Mouse (Mus musculus) brown adipose tissue, adult 24 weeks (tissue): ENCODE data around the gene Glrb. TPM values are rescaled to one million over a fixed set of nuclear protein-coding genes. Genes with fewer than 3 reads are reported as not detected.
A peak's percentile ranks its signal among the peaks of the same experiment; 100 is the strongest.

Source experiments
- H3K27ac ChIP-seq: fragments of 200-500 bp; replicated peaks from 2 replicates; pipeline ENCODE4 v1.5.1; 2012; ENCODE audit warnings: low read depth, mild to moderate bottlenecking, low read length
- H3K4me1 ChIP-seq: fragments of 200-500 bp; 2 replicates; pipeline ENCODE4 v1.6.1; 2012; ENCODE audit warnings: low read length, mixed read lengths; ENCODE audit not compliant: control insufficient read depth, insufficient read depth, insufficient read length
- H3K4me3 ChIP-seq: fragments of 200-500 bp; 2 replicates; pipeline ENCODE4 v1.5.1; 2012; ENCODE audit warnings: low read depth, mild to moderate bottlenecking, low read length, moderate library complexity; ENCODE audit not compliant: insufficient read depth
- polyA plus RNA-seq: library from polyadenylated mRNA; stranded (reverse); fragments of >200 nt; gene quantifications from 2 replicates; pipeline ENCODE4 v1.2.4, GENCODE M21; 2012; ENCODE audit not compliant: missing spikeins, insufficient read depth, insufficient read length

Glrb gene
- polyA plus RNA-seq = not detected in 2 replicates

DNA sequence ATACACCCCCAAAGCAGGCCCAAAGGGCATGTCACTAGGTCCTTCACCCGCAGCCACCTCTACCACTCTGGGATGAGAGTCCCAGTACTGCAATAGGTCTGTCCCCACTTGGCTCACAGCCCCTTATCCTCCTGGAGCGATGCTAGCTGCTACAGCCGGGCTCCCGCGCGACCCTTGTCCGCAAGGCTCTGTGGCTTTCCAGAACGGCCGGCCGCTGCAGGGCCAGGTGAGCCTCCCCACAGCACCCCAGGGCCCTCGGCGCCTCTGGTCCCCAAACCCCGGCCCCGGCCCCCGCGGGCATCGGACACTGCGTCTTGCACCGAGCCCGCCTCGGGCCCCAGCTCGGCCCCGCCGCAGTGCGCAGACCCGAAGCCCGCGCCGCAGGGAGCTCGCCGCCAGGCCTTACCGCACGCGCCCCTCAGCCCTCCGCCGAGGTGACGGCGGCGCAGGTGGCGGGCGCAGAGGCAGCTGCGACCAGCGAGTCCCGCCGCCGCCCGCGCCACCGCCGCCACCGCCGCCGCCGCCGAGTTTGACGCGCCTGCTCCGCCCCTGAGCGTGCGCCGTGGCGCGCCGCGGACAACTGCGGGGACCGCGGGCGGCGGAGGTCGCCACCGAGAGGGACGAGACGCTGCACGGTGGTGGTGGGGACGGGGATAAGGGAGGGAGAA, at the start of gene Glrb:
Gene Glrb (minus strand): TSS at position 550 of the 668 bp plus-strand sequence.
- Histone ChIP-seq H3K4me3 (peak within 1 kb of the TSS; percentile 45), H3K4me1 (no peaks in the 10 kb centered on the region), H3K27ac (no peak within 1 kb of the TSS)

DNA sequence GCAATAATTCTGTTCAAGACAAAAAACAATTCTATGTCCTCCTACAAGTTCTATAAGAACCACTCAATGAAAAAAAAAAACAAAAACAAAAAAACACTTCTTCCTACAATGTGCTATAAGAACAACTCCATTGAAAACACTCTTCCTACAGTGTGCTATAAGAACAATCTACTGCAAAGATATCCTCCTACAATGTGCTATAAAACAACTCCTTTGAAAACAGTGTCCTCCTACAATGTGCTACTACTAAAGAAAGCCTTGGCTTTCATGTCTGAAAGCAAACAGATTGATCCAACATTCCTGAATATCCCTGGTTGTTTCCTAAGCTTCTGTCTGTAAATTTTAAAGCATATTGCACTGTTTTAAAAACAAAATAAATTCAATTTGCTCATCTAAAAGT, 46.5 kb upstream of the Glrb start:
- no peak overlapping the region for H3K4me3 ChIP-seq
- H3K27ac ChIP-seq = no peak overlapping the region
- no peaks in the 10 kb centered on the region for H3K4me1 ChIP-seq

DNA sequence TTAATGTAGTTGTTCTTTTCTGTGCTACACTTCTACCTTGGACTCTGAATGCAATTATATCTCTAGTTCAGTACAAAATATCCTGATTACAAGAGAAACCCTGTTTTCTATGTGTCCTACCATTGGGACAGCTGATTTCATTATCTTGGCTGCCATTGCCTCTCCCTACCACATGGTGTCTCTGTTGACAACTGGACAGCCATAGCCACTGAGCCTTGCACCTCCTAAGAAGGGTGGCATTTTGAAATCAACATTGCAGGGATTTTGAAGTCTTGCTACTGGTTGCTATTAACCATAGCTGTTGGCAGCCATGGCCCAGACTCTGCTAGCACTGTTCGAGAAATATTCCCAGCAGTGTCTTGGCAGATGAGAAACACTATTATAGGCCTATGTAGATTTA, 45.1 kb upstream of the Glrb start:
- H3K27ac ChIP-seq = no peak overlapping the region
- no peaks in the 10 kb centered on the region for H3K4me1 ChIP-seq
- no peak overlapping the region for H3K4me3 ChIP-seq

DNA sequence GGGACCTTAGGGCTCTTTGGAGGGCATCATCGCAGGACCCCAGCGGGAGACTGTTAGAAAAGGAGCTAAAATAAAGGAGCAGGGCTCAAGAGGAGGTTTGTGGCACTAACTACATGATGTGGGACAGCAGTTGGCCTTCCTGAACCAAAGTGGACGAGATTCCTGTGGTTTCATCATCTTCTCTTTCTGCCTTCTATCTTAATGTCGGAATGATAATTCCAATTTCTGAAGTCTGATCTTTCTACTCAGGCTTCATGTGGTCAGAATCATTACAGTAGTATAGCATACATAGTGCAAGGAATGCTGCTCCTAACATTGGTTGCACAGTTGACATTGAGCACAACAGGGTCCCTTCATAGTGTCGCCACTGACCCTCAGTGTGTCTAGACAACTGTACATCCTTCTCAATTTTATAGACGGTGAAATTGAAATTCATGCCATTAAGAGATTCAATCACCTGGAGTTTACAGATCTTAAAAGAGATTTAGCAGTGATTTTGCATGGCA, 372 bp upstream of the Glrb start:
- Histone ChIP-seq H3K4me1 (no peaks in the 10 kb centered on the region), H3K4me3 (peak overlapping the region; percentile 45; the same call in 1 of the 2 replicates), H3K27ac (no peak overlapping the region)

DNA sequence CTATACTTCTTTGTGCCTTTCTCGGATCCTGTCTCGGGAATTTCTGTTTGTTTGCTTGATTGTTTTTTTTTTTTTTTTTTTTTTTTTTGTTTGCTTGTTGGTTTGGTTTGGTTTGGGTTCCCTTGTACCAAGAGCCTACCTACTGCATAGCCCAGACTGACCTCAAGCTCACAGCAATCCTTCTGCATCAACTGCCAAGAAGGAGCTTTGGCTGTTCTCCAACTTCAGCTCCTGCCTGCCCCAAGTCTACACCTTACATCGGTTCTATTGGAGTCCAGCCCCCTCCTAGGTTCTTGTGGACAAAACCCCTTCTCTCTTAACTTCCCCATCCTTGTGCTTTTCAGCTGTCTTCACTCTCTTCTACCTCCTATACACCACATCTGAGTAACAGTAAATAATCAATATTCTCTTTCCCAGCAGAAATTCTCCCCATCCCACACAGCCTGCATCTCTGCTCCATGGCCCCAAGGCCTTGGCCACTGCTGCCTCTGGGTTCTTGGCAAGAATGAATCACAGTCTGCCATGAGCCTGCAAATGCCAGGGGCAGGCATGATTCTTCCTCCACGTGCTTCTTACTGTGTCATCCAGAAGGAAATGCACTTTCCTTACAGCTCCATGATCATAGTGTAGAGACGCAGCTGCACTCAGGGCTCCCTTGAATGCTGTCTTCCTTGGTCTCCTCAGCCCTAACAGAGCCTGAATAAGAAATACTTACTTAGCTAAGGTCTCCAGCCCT, 18.5 kb downstream of the Glrb start:
- Histone ChIP-seq H3K27ac (no peak overlapping the region), H3K4me1 (no peaks in the 10 kb centered on the region), H3K4me3 (no peak overlapping the region)

DNA sequence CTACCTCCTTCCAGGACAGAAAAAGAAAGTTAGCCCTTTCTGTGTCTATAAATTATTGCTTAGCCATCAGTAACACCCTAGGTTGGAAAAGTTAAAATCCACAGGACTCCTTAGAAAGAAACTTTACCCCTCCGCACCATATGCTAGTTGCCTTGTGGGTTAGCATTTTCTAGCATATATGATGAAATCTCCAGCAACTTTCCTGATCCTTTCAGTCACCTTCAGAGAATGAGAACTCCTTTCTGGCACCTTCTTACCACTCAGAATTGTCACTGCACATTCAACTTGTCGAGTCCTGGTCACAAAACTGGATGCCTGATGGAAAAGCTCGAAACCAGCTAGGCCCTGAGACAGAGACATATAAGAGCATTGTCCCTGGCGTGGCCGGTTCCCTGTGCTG, 19.1 kb downstream of the Glrb start:
- Histone ChIP-seq H3K4me3 (no peak overlapping the region), H3K4me1 (no peaks in the 10 kb centered on the region), H3K27ac (no peak overlapping the region)

DNA sequence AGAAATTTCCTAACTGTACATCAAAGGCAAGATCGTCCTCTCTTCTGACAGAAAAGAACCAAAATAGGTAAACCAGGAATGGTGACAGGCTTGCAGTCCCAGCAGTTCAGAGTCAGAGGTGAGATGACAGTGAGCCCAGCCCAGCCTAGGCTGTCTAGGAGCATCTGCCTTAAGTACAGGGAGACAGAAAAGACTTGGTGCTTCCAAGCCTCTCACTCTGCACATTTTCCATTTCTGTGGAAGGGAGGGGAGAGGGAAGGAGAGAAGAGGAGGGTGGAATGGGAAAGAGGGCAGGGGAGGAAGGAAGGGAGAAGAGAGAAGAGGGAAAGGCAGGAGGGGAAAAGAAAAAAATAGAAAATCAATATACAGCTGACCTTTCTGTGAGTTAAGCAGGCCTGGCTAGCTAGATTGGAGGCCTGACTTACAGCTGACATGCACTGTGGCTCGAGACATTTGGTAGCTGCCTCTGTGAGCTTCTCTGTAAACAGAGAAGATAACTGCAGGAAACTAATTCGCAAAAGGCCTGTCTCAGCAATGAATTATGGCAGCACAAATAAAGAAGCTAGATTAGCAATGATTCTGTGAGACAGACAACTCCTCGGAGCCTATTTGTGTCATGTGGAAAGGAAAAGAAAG, 20.3 kb downstream of the Glrb start:
- no peak overlapping the region for H3K4me3 ChIP-seq
- H3K27ac ChIP-seq = no peak overlapping the region
- H3K4me1 ChIP-seq = no peaks in the 10 kb centered on the region

DNA sequence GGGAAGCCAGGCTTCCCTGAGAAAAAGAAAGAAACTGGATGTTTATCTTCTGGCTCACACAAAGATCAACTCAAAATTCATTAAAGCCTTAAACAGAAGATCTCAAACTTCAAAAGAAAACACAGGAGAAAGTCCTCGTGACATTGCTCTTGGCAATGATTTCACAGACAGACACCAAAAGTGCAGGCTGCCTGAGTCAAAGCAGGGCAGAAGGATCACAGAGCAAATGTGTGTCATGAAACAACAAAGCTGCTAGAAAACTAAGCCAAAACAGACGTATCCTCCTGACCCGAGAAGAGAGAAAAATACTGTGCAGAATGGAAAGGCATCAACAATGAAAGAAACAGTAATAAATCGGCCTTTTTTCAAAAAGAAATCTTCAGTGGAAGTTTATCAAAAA, 22.4 kb downstream of the Glrb start:
- Histone ChIP-seq H3K4me1 (no peaks in the 10 kb centered on the region), H3K4me3 (no peak overlapping the region), H3K27ac (no peak overlapping the region)

DNA sequence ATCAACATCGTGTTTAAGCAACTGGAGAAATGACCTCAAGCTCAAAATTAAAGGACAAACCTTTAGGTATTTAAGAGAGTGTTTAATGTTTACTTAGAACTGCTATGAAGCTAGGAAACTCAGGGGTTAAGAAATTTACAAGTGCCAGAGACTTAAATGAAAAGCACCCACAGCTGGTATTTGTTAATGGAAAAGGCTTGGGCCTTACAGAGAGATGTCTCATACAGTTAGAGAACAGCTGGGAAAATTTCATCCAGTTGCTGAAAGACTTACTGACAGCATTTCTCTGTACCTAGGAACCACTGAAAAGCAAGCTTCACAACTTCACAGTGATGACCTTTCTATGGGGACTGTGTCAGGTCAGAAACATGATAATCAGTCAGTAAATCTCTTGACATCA, 28.3 kb downstream of the Glrb start:
- H3K4me1 ChIP-seq = no peaks in the 10 kb centered on the region
- no peak overlapping the region for H3K27ac ChIP-seq
- H3K4me3 ChIP-seq = no peak overlapping the region

DNA sequence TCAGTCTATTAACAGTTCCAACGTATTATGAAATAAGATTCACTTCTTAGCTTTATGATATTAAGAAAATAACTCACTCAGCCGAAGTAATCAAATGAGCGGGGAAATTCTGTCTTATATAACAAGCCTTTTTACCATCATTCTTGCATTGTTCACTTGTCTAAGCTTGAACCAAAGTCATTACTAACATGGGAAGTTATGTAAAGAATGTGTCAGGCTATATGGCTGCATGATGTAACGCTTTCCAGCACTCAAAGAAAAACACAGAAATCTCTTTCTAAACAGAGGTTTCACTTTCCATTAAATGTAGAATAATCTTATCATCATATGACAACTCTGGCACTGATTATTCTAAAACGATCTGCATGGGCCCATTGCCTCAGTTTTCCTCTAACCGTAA, 29.9 kb downstream of the Glrb start:
- Histone ChIP-seq H3K4me1 (no peaks in the 10 kb centered on the region), H3K27ac (no peak overlapping the region)

DNA sequence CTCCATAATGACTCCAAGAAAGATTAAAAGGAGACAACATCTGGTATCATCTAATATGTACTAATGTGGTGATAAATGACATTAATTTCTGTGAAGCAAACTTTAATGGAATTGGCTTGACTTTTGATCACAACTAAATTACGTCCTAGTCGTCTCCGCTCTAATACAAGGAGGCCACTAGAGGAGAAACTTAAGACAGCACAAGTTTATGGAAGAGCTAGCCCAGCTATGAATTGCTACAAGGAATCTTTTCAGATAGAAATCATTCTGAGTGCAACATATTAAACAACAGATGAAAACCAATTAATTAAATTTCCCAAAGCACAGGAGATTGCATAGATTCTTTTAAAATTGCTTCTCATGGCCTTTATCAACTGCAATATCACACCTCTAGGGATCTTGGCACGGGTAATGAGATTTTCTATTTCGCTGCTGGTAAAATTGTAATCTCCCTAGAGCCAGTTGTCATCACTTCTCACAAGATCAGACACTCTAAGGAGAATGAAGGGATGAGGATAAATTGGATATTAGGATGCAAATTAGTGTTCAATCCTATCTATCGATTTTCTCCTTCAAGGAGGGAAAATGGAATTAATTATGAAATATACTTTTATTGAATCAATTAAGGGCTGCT, 32.7 kb downstream of the Glrb start:
- Histone ChIP-seq H3K4me1 (no peaks in the 10 kb centered on the region), H3K27ac (no peak overlapping the region), H3K4me3 (no peak overlapping the region)

More for the DNA sequence above, 29.9 kb downstream of the Glrb start:
- no peak overlapping the region for H3K4me3 ChIP-seq

DNA sequence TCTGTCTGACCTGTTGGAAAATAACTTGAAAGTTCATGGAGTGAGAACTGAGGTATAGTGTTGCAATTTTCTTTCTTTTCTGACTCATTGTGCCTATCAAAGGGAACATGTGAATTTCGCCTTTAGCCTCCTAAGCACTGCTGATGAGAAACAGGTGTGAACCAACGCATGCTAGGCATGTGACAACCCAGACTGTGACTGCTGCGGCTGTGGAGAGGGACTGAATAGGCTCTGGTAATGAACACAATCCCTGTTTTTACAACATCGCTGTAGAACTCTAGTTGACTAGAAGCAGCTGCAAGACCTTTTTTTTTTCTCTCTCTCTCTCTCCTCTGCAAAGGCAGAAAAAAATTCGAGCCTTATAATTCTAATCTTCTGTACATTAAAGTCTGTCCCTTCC, 34.9 kb downstream of the Glrb start:
- Histone ChIP-seq H3K27ac (no peak overlapping the region), H3K4me3 (no peak overlapping the region), H3K4me1 (no peaks in the 10 kb centered on the region)

DNA sequence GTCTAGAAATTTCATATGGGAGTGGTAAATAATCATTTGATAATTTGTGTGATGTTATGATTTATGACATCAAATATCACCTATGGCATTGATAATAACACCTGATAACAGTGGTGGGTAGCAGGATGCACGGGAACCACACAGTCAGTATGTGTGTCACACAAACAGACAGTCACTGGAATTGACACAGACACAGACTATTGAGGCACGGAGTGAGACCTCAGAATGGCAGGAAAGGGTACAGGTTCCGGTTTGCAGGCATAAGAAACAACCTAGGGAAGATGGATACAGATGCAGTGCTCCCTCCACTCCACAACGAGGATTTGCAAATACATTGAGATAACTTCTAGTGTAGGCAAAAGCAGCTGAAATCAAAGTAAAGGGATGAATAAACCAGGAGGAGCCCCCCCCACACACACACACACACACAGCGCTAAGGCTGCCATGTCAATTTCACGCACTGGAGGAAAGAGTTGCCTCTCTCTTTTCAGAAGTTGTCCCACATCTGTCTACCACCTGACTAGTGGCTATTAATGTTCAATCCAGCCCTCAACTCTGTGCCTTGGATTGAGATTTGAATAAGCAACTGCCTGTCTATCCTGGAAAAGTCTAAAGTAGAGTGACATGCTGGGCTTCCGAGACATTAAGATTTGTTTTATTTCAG, 38.6 kb downstream of the Glrb start:
- H3K4me1 ChIP-seq = no peaks in the 10 kb centered on the region
- H3K4me3 ChIP-seq = no peak overlapping the region
- no peak overlapping the region for H3K27ac ChIP-seq

DNA sequence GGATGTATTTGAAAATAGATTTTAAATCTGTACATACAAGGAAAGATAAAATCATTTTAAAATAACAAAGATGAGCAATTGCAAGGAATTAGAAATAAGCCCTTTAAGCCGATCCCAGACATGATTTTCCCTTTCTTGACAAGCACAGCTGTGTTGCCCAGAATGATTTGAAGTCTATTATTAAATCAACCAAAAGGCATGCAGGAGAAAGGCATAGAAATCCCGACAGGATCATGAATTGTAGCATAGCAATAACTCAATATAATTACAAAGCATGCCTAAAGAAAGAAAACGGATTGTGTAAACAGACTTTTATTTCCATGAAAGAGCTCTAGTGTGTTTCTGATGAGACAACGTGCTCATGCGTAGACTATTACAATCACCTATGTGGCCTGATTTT, 39.4 kb downstream of the Glrb start:
- no peak overlapping the region for H3K27ac ChIP-seq
- no peak overlapping the region for H3K4me3 ChIP-seq
- H3K4me1 ChIP-seq = no peaks in the 10 kb centered on the region
